Mouse (Mus musculus) frontal cortex, adult (tissue): ENCODE results near the gene Srsf6.
"Not testable (repeated sequence)": the region's sequence is repeated elsewhere in the genome, so short reads cannot be mapped to it uniquely, and the experiment has no call there.

Experiments
- ATAC-seq: cut with Nextera tagmentation; 2 replicates; pipeline ENCODE4 v1.9.2; 2017; ENCODE audit warnings: mild to moderate bottlenecking, moderate library complexity, mixed read lengths; ENCODE audit not compliant: low TSS enrichment

Srsf6 gene

DNA sequence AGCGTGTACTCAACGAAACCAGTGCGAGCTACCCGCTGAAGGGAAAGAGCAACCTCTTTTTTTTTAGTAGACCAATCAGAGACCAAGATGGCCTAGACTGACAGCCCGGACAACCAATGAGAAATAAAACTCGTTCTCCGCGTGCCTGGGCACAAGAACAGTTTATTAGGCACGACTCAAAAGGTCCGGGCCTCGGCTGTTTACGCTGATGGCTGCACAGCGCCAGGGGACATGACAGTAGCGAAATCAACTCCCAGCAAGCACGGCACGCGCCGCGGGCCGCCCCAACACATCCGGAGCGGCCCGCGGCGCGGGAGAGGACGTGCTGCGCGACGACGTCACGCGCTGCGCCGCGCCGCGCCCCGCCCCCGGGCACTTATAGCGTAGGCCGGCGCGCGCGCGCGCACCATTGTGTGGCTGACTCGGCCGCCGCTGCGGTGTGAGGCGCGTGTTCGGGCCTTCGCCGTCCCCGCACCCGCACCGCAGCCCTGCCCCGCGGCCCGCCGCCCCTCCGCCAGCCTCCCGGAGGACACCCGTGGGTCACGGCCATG lies at the start of gene Srsf6:
Gene Srsf6 (plus strand): TSS at position 406 of the 551 bp plus-strand sequence.
- ATAC-seq = peak; percentile 92

DNA sequence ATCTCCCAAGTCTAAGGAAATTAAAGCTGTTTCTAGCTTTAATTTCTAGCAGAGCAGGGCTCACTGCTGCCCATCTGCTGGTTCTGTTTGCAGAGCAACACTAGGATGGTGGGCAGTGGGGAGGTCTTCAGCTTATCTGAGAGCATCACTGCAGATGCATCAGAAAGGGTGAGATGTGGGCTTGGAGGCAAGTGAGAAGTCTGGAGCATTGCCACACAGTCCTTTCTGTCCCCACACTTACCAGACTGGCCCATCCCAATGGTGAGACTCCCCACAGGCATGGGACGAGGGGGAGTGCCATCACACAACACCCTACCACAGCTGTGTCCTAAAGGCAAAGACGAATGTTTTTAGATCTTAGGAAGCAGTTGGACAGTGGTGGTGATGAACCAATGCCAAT lies 47.2 kb upstream of the Srsf6 start:
- peak; percentile 42 for ATAC-seq

DNA sequence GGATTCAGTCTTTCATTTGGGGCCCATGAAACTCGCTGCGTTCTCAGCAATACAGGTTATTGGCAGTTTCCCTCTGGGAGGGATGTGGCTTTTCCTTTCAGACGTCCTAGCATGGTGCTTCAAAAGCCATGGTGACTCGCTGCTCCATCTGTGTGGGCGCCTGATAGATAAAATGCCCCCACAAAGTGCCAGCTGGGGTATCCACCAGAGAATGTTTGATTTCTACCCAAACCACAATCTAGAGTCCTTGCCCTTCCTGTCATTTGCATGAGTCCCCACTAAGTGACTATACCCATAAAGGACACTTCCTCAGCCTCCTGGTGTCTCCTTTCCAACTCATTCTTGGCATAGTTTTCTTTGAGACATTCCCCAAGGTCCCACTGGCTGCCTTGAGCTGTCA lies 44.2 kb upstream of the Srsf6 start:
- ATAC-seq = no peak

DNA sequence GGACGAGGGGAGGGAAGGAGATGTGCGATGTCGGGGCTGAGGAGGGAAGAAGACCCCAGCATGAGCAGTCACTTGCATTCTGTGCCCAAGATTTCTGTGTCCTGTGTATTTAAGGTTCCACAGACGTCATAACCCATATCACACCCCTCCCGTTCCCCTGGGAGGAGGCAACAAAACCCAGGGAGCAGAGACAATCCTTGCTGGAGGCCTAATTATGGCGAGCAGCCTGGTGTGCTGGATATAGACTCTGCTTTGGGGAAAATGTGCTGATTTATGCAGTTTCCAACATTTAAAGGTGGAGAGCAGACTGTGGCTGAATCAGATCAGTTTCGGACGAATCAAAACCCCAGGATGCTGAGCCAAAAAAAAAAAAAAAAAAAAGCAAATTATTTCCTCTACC lies 42.7 kb upstream of the Srsf6 start:
- ATAC-seq = peak; percentile 88

DNA sequence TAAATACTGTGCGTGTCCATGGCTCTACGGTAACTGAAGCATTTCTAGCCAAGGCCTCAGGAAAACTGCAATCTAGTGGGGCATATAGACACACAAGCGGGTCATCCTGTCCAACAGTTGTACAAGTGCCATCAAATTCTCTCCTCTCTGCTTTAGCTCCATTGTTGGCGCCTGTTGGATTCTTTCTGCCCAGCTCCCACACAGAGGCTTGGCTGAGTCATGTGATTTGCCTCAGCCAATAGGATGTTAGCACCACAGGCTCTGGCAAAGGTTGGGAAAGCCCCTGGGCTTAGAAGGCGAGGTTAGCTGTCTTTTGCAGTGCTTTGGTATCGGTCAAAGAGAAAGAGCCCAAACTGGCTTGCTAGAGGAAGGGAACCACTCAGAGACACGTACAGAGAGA lies 42.1 kb upstream of the Srsf6 start:
- ATAC-seq = peak; percentile 58

DNA sequence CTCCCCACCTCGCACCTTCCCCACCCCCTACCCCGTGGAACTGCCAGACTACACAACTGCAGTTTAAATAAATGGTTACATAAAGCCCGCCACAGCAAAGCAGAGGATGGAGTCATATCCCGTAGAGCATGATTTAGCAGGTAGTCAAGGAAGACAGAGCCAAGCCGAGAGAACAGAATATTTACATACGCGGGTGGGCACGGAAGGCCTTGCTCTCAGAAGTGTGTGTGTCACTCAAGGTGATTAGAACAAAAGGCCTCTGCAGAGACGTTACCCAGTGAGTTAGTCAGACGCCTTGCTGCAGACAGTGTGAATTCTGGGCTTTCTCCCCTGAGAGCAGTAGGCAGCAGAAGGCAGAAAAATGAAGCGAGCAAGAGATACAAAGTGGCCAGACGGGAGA lies 41.6 kb upstream of the Srsf6 start:
- peak; percentile 17; the same call in 1 of the 2 replicates for ATAC-seq

DNA sequence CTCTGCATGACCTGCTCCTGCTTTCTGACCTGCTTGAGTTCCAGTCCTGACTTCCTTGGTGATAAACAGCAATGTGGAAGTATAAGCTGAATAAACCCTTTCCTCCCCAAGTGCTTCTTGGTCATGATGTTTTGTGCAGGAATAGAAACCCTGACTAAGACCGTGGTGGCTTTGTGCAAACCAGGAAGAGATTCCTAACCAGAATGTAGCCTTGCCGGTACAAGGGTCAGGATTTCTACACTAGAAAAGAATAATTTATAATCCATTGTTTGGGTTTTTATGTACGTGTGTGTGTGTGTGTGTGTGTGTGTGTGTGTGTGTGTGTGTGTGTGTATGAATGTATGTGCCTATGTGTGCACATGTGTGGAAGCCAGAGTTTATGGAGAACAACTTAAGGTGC lies 38.3 kb upstream of the Srsf6 start:
- not testable (repeated sequence) for ATAC-seq

DNA sequence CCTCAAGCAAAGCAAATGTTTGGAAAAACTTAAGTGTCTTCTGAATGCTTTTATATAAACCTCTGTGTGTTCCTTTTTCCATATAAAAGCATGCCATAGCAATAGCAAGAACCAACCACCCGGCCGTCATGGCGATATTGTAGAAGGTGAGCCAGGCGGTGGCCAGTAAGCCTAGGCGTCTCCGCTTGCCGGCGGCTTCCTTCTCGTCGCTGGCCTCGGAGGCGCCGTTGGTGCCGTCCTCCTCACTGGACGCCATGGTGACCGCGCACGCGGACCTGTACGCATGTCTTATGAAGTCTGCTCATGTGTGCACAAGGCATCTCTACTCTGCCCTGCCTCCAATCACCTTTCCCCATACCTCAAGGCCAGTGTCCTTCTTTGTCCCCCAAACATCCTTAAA lies 32.1 kb upstream of the Srsf6 start:
- ATAC-seq = peak; percentile 85

DNA sequence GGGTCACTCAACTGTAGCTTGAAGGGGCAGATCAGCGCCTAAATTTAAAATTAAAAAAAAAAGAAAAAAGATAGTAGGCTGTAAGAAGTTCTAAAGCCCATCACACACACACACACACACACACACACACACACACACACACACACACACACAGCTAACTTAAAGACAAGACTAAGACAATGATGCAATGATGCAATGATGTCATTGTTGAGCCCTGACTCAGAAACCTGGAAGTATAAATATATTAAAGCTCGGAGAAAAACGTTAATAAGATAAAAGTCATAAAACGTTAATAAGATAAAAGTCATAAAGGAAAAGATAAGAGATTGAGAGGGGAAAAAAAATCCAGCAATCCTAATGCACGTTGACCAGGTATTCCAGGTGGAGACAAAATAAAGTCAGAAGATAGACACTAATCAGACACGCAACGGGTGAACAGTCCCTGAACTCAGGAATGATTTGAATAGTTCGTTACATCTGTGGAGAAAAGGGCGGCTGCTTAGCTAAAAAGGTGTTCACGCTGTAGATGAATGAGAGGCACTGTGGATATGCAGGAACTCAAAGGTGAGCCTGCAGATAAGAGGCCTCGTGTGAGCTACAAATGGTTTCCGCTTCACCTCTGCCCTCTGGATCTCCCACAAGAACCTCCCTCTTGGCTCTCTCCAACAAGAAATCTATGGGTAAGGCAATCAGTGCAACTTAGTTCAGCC lies 31.3 kb upstream of the Srsf6 start:
- no peak for ATAC-seq

DNA sequence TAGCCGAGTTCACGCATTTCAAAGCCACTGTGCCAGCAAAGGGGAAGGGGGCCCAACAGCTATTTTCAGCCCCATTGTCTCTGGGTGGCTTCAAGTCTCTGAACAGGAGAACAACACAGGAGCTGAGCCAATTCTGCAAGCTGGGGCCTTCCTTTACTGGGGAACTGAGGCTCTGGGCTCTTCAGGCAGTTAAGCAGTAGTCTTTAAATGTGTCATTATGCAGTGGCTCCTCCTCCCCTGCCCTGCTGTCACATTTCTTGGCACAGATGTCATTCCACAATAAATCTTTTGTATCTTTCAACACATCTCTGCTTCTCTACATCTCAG lies 30.8 kb upstream of the Srsf6 start:
- no peak for ATAC-seq

DNA sequence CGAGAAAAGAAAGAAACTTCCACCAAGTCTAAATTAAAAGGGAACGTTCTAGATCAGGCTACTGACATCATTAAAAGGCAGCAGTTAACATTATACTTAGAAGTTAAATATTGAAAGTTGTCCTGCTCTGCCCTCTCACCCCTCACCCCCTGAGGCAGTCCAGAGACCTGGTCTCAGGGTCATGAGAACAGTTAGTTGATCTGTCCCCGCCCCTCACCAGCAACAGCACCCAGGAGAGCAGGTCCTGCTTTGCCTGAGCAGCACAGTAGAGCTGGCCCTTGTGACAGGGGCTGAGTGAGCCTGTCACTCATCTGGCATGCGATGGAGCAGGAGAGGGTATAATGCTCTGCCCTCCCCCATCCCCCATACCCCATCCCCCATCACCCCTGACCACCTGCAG lies 25.4 kb upstream of the Srsf6 start:
- no peak for ATAC-seq

DNA sequence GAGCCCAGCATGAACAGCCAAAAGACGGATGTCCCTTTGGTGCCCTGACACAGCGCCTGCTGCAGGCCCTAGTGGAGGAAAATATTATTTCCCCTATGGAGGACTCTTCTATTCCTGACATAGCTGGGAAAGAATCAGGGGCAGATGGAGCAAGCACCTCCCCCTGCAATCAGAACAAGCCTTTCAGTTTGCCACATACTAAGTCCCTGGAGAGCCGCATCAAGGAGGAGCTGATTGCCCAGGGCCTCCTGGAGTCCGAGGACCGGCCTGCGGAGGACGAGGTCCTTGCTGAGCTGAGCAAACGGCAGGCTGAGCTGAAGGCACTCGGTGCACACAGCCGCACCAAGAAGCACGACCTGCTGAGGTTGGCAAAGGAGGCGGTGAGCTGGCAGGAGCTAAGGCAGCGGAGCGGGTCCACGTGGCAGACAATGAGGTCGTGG lies 23.3 kb upstream of the Srsf6 start:
- ATAC-seq = 0 out of 2 replicates have a peak, but pooled peaks have one; percentile 27

DNA sequence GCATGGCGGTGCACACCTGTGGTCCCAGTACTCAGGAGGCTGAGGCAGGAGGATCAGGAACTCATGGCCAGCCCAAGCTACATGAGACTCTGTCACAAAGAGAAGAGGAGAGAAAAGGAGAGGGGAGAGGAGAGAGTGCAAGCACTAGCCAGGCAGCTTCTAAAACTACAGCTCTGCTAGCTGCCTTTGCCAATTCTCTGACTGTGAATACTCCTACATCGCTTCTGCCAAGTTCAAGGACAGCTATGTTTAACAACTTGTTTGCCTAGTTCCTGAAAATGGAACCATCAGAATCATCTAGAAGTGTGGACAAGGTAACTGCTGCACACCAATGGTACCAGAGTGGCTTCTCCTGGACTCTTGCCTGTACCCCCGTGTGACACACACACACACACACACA lies 17.3 kb upstream of the Srsf6 start:
- ATAC-seq = peak; percentile 89

DNA sequence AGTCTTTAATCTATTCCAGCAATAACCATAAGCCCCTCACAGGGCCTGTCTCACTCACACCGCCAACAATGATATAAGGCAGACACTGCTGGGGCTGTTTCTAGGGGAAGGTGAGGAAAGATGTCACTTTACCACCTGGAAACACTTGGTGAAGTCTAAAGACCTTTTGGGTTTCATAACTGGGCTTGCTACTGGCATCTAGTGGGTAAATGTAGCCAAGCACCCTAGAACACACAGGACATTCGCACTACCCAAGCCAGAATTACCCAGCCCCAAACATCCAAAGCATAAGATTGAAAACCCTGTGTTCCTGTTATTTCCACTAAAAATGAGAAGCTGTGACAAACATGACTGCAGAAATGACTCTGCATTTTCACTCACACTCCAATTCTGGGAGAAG lies 16.8 kb upstream of the Srsf6 start:
- ATAC-seq = peak; percentile 85

DNA sequence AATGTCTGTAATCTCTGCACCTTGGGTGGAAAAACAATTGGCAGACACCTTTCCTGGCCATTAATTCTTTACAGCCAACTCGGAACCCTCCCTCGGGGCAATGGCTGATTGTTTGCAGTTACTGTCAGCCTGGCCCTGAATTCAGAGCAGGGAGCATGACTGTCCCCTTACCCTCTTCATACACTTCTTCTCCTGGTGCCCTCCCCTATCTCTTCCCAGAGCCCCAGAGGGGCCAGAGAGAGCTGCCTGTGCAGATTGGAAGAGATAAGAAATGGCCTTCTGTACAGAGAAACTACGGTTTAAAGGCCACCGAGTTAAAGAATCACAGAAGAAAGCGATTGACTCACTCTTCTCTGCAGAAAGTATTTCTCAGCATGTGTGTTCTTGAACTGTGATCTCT lies 11.4 kb upstream of the Srsf6 start:
- no peak for ATAC-seq

DNA sequence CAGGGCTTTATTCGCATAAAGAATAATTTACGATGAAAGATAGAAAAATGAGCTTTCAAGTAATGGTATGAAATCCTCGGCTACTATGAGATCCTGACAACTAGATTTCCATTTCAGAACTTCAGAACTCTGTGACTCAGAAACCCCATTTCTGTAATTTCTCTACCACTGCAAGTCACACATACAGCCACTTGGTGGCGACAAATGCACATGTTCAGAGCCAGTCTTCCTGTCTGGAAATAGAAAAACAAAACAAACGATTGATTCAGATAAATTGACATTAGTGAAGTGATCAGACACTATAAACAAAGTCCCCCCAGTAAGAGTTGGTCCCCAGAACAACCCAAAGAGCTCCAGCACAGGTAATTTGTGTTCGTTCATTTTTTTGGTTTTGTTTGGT lies 9.1 kb upstream of the Srsf6 start:
- peak; percentile 58; the same call in 1 of the 2 replicates for ATAC-seq

DNA sequence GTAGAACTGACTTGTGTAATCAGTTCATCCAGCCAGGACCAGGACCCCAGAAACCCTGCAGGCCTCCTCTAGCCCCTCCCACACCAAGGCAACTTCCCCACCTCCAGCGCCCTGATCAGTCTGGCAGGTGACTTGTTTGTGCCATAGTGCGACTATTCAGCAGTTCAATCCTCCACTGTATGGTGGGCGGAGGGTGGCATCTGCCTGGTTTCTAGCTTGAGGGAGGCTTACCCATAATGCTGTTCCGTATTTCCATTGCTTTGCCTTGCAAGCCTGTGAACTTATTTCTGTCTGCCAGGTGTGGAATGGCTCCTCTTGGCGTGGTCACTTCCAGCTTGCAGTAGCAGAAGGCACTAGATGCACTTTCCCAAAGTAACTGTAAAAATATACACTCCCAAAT lies 8.5 kb upstream of the Srsf6 start:
- ATAC-seq = peak; percentile 80

DNA sequence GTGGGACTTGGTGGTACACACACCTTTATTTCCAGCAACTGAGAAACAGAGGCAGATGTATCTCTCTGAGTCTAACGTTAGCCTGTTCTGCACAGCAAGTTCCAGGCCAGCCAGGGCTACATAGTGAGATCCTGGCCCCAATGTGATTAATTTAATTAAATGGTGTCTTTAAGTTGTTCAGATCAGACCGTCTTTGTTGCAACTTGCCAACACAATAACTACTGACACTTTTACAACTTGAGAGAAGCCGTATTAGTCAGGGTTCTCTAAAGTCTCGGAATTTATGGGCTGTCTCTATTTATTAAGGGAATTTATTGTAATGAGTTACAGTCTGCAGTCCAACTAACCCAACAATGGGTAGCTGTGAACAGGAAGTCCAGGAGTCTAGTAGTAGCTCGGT lies 7.2 kb upstream of the Srsf6 start:
- no peak for ATAC-seq

DNA sequence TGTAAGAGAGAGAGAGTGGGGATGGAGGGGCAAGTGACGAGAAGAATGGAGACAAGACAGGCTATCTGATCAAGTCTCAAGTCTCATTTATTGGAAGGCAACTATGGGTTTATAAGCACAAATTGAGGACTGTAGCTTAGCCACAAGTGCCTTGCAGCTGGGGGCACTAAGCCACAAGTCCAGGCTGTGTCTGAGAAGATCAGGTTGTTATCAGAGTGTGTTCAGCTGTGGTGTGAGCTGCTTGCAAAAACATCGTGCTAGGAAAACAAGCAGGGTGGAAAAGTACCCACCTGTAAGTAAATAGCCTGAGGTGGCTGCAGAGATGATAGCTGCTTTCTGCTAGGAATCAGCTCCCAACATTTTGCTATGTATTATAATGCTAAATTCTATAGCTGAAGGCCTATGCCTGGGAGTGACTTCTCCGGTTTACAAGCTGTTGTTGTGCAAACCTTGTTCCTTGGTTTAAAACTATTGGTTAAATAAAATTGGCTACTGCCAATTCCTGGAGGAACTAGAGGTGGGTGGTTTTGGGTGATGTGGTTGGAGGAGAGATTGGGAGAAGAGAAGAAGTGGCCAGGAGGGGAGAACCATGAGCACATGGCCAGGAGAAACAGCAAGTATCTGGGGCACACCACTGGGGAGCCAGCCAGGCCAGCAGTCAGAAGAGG lies 3.3 kb upstream of the Srsf6 start:
- ATAC-seq = no peak

DNA sequence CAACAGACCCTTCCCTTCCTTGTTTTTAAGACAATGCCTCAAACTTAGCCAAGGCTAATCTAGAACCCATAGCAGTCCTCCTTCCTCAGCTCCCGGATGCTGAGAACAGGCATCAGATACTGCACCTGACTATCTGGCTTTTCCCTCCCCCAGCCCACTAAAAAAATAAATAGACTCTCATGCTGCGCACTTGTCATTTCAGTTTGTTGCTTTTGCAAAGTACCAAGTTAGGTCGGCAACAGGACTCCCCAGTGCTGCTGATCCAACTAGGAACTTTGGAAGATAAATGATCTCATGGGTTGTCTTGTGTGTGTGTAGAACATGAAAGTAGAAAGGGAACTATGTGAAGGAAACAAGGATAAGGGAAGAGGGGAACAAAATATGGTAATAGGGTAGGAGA lies 1.6 kb upstream of the Srsf6 start:
- ATAC-seq = no peak

DNA sequence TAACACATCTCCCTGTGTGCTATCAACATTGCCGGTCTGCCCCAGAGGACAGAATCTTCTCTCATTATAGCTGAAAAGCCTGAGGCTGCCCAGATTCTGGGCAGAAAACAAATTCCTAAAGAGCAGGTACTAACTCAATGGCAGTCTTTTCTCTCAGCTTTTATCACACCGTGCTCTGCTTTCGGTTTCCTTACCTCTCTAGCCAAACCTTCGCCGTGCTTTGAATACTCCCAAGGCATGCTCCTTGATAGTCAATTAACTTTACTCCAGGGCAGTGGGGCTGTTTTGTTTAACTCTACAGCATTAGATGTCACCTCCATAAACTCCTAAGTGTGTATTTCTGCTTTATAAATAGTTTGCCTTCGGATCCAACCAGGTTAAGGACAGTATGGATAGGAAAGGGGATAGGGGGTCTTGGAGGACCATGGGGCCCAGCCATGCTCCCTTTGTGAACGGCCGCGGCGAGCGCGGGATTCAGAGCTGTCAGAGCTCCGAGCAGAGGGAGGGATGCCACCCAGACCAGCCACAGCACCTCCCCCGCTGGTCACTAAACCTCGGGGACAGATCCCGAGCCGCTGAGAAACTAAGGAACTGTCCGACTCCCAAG lies 709 bp upstream of the Srsf6 start:
- ATAC-seq = no peak

DNA sequence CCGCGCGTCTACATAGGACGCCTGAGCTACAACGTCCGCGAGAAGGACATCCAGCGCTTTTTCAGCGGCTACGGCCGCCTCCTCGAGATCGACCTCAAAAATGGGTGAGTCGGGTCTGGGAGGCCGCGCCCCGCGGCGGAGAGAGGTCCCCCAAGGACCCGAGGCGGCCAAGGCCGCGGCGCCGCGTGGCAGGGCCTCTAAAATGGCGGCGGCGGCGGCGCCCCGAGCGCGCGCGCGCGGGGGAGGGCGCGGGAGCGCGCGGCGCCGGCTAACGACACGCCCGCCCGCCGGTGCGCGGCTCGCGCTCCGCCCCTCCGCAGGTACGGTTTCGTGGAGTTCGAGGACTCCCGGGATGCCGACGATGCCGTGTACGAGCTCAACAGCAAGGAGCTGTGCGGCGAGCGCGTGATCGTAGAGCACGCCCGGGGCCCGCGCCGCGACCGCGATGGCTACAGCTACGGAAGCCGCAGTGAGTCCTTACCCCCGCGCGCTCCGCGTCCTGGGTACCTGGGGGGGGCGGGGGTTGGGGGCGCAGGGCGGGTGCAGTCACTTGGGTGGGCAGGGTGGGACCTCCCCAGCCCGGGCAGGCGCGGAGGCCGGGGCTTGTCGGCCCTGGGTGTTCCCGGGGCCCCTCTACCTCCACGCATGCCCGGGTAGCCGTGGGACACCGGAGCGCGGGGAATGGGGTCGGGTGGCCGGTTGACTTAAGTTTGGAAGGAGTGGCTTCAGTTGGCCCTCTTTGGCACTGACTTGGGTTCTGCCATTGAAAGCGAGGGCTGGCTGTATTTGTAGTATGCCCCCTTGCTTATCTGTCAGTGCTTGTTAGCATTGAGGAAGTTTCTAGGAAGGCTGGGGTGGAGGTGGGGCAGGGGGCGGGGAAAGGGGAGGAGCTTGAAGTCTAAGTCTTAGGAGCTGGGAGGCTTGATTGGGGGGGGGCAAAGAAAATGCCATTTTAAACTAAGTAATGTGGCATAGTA lies 634 bp downstream of the Srsf6 start:
- ATAC-seq = peak; percentile 54
